Mouse (Mus musculus) layer of hippocampus, postnatal 14 days (tissue): Measurements from ENCODE around the gene Pdp2. TPM values are rescaled to one million over a fixed set of nuclear protein-coding genes. Genes with fewer than 3 reads are reported as not detected.
"Not testable (repeated sequence)": the region's sequence is repeated elsewhere in the genome, so short reads cannot be mapped to it uniquely, and the experiment has no call there.

ENCODE experiments used
- DNase-seq, 2 experiments: peaks; one replicate each; pipeline ENCODE4 v3.0.0; 2021 to 2022; ENCODE audit warnings: low spot score in 2 of 2, mixed read lengths in 1 of 2
- long read RNA-seq, 2 experiments: library from polyadenylated mRNA; stranded (forward); transcript quantifications; one replicate each; pipeline ENCODE4 v2.0.0; 2021
- total RNA-seq, 2 experiments: library from RNA; stranded (reverse); gene quantifications; 2 replicates each; pipeline ENCODE4 v1.2.3; 2021

Gene Pdp2
- 1 to 10 TPM; 8.4 to 9.3 TPM for total RNA-seq
- long read RNA-seq, experiment 1, full-length matches to known transcripts, result 1 of 2 reads
- long read RNA-seq, experiment 1, partial matches to known transcripts, result 0 of 2 reads
- long read RNA-seq, experiment 1, other reads (novel, unspliced or antisense), result 1 of 2 reads
- long read RNA-seq, experiment 2, partial matches to known transcripts, result 0 of 2 reads
- long read RNA-seq, experiment 2, other reads (novel, unspliced or antisense), result 2 of 2 reads

DNA sequence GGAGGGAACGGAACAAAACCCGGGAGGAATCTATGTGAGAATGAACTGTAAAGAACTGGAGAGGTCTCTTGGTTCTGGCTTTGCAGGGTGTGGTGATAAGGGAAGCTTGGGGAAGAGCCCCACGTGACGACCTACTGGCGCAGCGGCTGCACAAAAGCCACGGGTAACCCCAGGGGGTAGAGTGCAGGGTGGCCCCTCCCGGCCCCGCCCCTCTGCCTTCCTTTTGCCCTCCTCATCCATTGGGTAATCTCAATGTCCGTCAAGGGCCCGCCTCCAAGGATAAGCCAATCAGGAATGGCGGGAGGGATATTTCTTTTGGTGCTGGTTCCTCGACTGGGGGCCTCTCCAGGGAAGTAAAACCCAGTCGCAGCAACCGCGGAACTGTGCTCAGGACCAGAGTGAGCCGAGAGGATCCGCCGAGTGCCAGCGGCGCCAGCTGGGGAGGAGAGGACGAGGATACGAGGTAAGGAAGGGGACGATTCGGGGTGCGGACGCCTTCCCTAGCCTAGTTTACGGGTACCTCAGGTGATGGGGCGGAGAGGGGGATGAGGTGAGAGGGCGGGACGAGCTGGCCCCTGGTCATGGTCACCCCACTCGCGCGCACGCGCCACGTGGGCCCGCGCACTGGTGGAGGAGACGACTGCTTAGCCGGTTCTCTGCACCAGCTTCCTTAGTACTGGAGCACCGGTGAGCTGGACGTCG, at the start of gene Pdp2:
TSS of gene Pdp2 (plus strand) at position 319 of the 702 bp plus-strand sequence.
- peak; percentile 93 to 97 for DNase-seq

DNA sequence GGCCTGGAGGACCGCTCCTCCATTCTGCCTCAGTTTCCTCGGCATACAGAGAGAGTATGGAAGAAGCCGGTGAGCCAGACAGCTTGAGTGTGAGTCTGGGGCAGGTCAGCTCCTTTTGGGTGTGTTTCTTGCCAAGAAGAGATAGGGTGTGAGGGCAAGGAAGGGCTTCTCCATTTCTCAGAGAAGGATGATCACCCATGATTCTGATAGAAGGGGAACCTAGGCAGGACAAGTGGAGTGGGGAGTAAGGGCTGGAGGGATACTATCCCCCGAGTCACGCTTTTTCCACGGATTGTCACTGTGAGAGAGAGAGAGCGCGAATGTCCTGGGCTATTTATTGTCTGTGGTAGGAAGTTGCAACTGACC, 49.8 kb upstream of the Pdp2 start:
- DNase-seq, result no peak

DNA sequence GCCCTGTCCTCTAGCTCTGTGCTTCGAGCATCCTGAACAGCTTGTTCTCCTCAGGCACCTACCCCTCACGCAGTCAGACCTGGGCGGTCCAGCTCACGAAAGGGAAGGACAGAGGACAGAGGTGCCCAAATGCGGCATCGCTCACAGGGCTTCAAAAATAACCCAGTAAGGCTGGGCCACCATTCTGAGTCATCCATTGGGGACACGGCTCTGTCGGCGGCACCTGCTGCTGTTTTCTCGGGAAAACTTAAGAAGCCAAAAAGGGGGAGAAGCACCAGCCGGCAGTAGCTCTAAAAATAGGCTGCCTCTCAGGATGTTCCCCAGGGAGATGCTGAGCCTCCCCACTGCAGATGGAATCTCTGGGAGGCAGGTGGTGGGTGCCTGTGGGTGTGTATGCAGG, 49.1 kb upstream of the Pdp2 start:
- peak; percentile 41 to 59 for DNase-seq

DNA sequence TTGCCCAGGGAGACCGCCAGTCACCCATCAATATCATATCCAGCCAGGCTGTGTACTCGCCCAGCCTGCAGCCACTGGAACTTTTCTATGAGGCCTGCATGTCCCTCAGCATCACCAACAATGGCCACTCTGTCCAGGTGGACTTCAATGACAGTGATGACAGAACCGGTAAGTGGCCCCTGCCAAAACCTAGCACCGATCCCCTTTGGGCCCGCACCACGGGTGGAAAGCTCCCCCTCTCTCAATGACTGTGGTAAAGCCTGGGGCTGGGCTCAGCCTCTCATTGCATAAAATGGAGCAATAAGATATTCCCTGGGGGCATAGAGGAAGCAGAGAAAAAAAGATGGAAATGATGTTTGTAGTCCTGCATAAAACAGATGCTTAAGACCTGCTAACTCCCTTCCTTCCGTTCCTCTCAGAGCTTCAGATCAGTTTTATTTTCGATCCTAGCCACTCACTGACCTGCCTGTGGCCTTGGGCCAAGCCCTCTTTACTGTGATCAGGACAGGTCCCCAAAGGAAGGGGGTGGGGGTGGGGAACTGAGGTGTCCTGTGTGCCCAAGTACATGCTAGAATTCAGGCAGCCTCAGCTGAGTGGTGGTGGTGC, 47.7 kb upstream of the Pdp2 start:
- DNase-seq, result no peak

DNA sequence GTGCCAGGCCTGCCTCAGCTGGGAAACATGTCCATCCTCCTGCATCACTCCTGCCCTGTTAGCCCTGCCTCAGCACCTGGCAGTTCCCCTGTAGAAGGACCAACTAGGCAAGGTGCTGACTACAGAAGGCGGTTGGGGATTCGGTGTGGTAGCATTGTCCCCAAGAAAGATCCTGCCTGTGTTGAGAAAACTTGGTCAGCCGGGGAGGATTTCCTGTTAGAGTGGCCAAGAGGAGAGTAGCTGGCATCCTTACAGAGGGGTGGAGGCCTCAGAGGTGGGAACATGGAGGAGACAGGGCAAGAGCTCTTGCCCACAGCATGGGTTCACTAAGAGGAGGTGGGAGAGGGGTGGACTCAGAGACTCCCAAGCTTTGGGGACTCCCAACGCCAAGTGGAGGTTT, 36.1 kb upstream of the Pdp2 start:
- no peak for DNase-seq

DNA sequence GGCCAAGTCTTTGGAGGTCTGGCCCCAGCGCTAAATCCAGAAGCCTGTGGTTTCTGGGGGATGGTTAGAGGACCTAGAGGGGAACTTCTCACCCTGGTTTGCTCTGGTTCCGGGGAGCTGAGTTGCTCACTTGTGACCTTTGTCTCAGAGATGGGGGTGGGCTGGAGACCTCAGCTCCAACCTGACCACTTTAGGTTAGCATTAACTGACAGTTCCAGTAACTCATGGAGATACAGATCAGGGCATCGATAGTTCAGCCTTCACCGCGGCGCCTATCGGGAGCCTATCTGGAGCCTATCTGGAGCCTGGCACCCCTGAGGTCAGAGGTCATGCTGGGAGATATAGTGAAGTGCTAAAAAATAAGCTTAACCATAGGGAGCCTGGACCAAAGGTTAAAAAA, 34.0 kb upstream of the Pdp2 start:
- DNase-seq, result no peak

DNA sequence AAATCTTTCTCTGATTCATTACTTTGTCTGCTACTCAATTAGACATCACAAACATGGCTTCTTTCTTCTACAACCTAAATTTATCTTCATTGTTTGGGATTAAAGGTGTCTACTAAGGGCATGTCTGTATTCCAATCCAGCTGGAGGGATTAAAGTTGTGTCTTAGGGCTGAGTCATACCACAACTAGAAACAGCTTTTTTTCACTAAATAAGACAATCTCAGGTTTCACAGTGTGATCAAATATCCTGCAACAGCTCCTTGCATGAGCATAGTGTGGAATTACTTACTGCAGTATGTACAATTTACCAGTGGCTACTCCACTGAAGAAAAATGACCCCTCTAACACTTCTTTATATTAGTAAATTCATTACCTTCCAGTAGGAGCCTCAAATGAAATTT, 30.5 kb upstream of the Pdp2 start:
- DNase-seq, result no peak

DNA sequence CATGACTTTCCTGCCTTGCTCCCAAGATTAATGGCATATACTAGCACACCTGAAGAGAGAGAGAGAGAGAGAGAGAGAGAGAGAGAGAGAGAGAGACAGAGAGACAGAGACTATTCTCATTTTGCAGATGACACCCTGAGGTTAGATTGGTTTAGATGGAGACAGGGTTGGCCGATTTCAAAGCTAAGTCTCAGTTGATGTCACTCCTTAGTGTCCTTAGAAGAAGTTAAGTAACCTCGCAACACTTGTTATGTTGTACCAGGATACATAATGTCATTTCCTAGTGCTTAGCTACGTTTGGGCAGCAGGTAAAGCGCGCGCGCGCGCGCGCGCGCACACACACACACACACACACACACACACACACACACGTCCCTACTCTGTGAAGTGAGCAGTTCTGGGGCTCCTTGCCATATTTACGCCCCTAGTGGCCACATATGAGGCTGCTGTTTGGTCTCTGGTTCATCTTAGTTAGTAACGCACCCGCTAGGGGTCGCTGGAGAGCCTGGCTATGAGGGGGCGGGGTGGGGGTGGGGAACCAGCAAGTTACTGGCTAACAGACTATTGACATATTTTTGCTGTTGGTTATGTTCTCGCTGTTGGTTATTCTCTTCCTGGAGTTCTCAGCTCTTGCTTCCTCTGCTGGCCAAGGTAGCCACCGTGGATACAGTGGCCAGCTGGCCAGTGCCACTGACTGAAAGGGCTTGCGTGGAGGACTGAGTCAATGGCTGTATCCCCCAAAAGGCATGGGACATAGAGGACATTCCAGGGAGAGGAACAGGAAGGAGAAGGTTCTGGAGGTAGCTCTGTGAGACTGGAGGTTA, 26.4 kb upstream of the Pdp2 start:
- DNase-seq, result peak; percentile 83 to 87

DNA sequence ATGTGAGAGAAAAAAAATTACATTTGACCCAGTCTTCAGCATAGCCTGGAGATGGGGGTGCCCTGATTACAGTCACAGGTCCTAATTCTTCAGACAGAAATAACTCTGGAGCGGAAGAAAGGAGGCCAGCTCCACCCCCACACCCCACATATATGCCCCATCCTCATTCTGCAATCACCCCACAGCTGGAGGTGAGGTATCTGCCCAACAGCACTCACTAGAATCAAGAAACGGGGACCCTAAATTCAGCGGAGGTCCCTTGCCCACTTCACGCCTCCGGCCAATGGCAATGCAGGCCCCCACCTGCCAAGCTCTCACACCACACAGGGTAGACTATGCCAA, 25.8 kb upstream of the Pdp2 start:
- DNase-seq, result no peak

DNA sequence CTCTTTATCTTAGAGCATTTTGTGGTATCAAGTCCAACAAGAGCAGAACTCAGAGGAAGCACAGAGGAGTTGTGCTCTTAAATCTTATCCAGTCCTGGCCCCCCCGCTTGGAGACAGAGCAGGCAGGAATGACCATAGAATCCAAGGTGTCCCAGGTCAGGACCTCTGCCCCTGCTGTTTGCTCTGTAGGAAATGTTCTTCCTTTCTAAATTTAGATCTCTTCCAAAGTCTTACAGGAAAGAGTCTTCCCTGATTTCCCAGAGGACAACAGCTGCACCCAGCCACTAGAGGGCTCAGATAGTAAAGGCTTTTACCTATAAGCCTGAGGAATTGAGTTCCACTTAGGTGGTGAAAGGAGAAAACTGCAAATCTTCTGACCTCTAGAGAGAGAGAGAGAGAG, 21.7 kb upstream of the Pdp2 start:
- no peak for DNase-seq

DNA sequence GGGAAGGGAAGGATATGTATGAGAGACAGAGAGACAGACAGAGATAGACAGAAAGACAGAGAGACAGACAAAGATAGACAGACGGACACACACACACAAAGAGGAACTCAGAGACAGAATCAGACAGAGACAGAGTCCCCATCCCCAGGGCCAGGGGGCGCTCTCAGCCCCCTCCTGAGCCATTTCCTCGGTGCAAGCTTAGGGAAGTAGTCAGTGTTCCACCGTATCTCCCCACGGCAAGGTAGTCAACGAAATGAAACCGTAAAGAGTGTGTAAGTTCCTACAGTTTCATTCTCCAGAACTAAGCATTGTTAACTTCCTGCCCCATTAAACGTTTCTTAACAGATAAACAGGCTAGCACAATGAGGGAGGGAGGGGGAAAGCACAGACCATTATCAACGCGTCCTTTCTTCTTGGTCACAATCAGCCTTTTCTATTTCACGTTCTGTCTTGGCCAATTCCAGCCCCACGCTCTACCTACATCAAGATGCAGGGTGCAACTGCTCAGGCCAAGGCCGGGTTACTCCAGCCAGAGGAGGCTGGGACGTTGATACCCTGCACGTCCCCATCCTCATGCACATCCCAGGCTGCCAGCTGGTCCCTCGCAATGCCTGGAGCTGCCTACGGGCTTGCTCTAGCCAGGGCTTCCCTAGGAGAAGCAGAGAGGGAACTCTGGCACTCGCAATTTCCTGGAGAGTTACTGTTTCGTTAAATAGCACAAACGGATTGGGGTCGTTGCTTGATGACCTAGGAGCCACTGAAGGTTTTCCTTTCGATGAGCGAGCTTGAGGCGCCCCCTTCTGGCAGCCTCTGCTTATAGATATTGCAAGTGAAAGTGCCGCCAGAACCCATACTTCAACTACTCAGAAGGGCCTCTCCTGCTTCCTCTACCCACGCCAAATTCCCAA, 20.6 kb upstream of the Pdp2 start:
- DNase-seq, result peak; percentile 77 to 83

DNA sequence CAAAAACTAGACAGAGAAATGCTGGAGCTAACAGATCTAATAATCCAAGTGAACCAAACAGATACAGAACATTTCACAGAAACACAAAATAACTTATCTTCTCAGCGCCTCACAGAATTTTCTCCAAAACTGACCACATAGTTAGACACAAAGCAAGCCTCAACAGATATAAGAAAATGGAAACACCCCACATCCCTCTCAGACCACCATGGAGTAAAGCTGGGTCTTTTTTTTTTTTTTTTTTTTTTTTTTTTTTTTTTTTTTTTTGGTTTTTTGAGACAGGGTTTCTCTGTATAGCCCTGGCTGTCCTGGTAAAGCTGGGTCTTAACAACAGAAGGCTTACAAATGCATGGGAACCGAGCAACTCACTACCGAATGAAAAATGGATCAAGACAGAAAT, 14.4 kb upstream of the Pdp2 start:
- no peak for DNase-seq

DNA sequence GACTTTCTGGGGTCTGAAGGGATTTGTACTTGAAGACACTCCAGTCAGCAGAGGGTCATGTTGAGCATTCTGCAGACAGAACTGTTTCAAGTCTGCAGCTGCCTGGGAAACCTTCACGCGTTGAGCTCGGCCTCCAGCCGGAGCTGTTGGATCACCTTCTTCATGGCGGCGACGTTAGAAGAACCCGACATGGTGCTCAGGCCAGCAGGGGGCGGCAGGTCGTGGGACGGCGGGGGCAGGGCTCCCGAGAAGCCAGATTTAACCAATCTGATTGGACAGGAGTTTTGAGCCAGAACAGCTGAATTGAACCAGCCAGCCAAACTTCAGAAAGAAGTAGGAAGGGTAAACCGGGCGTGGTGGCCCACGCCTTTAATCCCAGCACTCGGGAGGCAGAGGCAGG, 13.6 kb upstream of the Pdp2 start:
- not testable (repeated sequence) for DNase-seq

DNA sequence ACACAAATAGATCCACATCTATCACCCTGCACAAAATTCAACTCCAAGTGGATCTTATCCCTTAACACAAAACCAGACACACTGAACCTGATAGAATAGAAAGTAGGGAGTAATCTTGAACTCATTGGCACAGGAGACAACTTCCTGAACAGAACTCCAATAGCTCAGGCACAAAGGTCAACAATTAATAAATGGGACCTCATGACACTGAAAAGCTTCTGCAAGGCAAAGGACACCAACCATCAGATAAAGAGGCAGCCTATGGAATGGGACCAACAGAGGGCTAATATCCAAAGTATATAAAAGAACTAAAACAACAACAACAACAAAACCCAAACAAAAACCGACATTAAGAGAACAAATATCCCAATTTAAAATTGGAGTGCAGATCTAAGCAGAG, 6.7 kb upstream of the Pdp2 start:
- no peak for DNase-seq

DNA sequence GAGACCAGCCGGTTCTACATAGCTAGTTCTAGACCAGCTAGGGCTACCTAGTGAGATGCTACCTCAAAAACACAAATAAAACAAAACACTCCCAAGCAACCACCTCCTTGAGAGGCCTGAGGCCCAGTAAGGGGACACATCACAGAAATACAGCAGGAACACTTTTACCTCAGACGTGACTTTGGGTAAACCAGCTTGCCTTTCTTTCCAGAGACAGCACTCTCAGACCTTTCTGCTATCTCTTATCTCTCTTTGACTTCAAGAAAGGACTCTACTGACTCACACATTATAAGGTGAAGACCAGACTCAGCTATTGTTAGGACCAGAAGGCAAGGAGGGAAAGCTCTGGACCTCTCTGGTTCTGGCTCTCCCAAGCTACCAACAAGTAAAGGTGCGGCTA, 967 bp upstream of the Pdp2 start:
- no peak for DNase-seq

DNA sequence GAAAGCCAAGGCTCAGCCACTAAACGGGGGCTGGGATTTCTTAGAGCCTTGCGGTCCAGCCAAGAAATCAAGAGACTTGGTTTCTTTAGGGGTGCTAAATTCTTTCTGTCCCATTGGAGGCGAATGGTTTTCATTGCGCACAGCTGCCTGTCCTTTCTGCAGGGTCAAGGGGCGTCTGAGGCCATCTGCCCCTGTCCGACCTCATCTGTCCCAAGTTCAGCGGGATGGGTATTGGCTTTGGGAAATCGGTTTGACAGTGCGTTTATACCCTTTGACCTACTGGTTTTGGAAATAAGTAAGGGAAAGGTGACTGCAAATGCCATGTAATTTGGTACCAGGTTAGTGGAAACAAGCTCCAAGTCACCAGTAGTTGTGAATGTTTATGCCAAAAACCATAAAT, 605 bp downstream of the Pdp2 start:
- no peak for DNase-seq

DNA sequence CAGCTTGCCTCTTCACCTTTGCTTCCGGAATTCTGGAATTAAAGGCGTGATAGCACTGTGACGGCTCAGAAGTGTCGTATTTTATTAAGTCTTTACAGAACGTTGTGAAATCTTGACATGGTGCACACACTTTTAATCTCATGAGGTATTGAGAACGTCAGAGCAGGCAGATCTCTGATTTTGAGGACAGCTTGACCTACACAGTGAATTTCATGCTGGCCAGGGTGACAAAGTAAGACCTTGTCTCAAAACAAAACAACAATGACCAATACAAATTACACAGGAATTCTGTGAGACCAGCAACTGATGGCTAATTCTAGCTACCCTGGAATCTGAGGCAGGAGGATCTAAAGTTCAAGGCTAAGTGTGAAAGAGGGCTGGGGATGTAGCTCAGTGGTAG, 1.3 kb downstream of the Pdp2 start:
- DNase-seq, result no peak

DNA sequence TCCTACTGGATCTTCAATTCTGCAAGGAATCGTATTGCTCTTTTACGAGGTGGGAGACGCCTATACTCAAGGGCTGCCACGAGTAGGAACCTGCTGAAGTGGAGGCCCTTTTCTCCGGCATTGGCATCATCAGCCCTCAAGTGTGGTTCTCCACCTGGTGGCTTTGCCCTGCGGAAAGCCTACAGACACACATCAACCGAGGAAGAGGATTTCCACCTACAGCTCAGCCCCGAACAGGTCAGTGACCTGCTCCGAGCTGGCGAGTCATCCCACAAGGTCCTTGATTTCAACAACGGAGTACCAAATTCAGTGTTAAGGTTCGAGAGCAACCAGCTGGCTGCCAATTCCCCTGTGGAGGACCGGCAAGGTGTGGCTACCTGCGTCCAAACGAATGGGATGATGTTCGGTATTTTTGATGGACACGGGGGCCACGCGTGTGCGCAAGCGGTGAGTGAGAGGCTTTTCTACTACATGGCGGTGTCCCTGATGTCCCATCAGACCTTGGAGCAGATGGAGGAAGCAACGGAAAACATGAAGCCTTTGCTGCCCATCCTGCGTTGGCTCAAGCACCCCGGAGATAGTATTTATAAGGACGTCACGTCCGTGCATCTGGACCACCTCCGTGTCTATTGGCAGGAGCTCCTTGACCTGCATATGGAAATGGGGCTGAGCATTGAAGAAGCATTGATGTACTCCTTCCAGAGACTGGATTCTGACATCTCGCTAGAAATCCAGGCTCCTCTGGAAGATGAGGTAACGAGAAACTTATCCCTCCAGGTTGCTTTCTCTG, 2.5 kb downstream of the Pdp2 start:
- no peak for DNase-seq

DNA sequence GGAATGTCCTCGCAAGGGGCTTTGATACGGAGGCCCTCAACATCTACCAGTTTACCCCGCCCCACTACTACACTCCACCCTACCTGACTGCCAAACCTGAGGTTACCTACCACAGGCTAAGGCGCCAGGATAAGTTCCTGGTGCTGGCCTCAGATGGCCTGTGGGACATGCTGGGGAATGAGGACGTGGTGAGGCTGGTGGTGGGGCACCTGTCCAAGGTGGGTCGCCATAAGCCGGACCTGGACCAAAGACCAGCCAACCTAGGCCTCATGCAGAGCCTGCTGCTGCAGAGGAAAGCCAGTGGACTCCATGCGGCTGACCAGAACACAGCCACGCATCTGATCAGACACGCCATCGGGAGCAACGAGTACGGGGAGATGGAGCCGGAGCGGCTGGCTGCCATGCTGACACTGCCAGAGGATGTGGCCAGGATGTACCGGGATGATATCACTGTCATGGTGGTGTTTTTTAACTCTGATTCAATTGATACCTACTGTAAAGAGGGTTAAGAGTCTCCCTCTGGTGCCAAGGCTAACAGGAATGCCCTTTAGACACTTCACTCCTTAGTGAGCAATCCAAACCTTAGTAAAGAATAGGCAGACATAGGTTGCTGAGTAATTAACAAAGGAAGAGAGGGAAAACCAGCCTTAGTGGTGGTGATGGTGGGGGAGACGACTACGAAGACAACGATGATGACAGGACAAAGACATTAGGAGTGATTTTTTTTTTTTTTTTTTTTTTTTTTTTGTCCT, 3.5 kb downstream of the Pdp2 start:
- DNase-seq, result no peak
